Mouse (Mus musculus) kidney, adult 18-20 months (tissue): ENCODE measurements around the gene Tmem81.
"Not testable (repeated sequence)": the region's sequence is repeated elsewhere in the genome, so short reads cannot be mapped to it uniquely, and the experiment has no call there.

Experiments used
- DNase-seq: peaks from one replicate; pipeline ENCODE4 v3.0.0; 2021

Tmem81 gene

DNA sequence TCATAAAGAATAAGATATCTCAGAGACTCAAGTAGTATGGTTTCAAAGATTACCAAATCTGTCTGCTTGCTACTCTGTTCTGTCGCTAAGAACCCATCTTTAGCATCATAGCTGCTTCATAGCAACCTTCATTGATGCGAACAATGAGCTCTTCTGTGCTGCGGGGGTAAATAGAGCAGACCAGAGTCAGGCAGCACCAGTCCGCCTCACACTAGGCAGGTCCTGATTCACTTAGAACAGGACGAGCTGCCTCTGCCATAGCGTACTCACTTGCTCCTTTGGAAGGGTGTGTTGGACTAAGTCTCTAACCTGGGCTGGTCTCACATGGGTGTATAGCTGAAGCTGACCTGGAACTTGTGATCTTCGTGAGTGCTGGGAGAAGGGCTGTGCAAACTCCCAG, at the start of gene Tmem81:
Gene Tmem81 (plus strand): TSS at position 173 of the 400 bp plus-strand sequence.
- DNase-seq = no peak

DNA sequence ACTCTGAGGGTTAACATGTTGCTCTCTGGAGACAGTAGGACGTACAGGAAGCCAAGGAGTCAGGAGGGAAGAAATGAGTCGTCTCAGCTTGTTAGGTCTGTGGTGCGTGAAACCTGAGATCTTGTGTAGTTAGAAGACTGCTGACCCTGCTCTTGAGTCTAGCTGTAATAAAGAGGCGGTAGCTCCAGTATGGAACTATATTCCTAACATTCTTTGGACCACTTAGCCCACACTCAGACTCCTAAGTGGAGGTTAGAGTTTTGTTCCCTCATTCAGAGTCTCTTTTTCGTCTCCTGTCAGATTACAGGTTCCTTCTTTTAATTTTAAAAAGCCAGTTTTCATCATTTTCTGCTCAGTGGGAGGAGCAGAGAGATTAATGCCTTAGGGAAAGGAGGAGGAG, 41.4 kb upstream of the Tmem81 start:
- no peak for DNase-seq

DNA sequence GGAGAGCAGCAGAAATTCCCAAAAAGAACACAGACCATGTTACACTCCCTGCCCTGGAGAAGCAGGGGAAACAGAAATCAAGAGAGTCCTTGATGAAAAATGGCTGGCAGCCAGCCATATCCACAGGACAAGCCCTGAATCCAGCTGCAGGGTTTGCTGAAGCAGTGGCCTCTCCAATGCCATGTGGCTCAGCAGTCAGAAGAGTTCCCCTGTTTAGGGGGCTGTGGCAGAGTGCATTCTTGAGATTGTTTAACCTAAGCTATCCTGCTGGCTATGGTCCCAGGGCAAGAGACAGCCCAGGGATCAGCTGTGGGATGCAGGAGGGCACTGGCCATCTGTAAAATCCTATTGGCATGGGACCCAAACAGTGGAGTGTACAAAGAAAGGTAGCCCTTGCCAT, 37.1 kb upstream of the Tmem81 start:
- no peak for DNase-seq

GRCm38 (mm10) chr1:132469519-132469918, 36.5 kb upstream of the Tmem81 start:
- no peak for DNase-seq

- not testable (repeated sequence) for DNase-seq
These were observed 36.0 kb upstream of the Tmem81 start for GRCm38 (mm10) chr1:132470031-132470430.

- DNase-seq = no peak
These were observed 35.0 kb upstream of the Tmem81 start for GRCm38 (mm10) chr1:132471032-132471431.

GRCm38 (mm10) chr1:132471499-132471898, 34.5 kb upstream of the Tmem81 start:
- no peak for DNase-seq

DNA sequence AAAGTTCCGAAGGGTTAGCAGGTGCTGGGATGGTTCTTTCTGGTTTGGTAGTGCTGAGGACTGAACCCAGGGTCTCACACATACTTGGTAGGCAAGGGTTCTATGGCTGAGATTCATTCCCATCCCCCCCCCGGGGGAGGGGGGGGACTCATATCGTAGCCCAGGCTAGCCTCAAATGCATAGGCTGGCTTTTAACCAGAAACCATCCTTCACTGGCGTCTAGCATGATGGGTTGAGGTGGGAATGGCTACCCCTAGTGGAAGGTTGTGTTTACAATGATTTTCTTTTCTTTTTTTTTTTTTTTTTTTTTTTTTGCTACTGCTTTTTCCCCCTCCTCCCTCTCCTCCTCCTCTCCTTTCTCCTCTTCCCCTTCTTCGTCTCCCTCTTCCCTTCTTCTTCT, 33.5 kb upstream of the Tmem81 start:
- DNase-seq = no peak

DNA sequence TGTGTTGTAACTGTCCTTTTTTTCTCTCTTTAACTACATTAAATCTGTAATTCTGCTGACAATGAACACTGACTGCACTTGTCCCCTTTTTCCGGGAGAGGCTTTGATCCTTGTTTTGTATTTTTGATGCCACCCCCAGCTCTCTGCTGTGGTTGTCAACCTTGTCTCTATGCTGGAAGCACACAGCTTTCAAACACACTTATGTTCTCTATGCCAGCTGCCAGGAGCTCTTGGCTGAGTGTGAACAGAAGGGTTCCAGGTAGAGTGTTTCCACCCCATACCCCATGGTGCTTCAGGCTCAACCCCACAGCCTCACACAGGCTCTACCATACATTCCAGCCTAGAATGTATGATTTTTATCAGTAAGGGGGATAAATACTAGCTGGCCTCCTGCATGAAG, 31.5 kb upstream of the Tmem81 start:
- no peak for DNase-seq

- DNase-seq = no peak
These were observed 29.5 kb upstream of the Tmem81 start for GRCm38 (mm10) chr1:132476575-132476927.

DNA sequence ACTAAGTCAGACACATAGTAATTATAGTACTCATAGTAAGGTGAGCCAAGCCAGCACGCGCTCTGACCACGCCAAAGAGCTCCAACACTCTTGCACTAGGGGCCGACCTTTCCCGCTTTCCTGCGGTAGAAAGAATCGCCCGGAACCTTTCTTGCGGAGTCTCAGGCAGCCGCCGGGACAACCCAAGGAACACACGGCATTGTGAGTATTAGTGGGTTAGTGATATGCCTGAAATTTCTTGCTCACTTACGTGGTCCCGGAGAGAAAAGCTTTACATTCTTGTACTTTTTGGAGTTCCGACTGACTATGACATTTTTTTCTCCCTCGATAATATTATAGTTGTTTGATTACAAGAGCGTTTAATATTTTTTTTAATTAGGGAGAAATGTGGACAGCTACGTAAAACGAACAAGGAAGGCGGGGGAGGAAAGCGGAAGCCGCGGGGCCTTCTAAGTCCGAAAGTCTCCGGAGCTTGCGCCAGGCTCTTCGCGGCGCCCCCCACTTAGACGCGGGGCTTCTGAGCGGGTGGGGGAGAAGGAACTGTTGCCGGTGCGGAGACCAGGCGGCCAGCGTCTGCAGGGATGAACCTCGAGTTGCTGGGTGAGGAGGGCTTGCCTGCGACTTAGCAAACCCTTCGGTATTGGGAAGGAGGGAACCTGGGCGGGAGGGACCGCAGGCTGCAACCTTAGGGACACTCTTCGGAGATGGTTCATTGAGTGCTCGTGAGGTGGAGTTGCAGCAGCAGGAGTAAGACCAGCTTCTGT, 28.9 kb upstream of the Tmem81 start, which contains the start of gene Rbbp5:
Gene Rbbp5 (plus strand): TSS at position 438 of the 764 bp plus-strand sequence.
- peak; percentile 90 for DNase-seq

GRCm38 (mm10) chr1:132479438-132479837, 26.6 kb upstream of the Tmem81 start:
- no peak for DNase-seq

DNA sequence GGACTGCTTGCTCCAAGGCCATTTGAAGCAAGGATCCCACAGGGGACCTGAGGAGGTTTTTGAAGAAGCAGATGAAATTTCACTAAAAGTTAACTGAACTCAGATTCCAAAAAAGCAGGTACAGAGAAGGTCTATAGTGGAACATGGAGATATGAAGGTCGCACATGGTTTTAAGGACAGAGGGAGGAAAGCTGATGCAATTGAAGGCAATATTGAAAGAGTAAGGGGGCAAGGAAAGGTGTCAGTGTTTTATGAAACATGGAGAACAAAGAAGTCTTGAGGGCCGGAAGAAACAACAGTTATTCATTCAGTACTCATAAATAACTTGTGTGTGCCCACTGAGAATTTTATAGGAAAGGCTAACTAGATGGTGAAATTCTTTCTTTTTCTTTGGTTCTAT, 24.4 kb upstream of the Tmem81 start:
- DNase-seq = no peak

DNA sequence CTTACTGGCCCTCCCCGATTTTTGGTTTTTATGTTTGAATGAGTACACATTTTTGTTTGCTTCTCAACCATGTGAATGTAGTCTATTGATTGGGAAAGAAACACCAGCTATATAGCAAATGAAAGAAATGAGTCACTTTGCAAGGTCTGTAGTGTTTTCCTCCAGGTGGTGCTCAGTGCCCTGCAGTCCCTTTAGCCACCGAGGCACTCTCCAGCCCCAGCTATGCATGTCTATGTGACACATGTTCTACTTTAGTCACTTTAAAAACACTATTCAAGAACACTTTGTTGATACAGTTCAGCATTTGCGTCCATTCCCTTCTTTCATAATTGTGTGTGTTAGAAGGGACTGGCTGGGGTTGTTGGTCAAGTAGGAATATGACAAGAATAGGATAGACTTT, 22.8 kb upstream of the Tmem81 start:
- DNase-seq = no peak

DNA sequence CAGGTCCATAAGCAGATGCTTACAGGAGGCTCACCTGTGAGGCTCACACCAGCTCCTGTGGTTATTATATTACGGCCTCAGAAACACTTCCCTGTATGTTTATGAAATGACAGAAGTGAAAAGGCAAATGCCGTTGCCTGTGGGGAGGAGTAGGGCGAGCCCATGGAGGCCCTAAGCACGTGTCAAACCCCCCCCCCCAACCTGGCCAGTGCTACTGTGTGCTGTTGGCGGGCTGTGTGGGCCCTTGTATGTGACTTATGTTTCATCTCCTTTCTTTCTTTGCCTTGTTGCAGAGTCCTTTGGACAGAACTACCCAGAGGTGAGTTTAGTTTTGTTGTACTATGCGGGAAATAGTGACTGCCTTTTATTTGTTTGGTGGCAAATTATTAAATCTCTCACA, 22.3 kb upstream of the Tmem81 start:
- DNase-seq = no peak

GRCm38 (mm10) chr1:132500535-132500934, 5.5 kb upstream of the Tmem81 start:
- DNase-seq = no peak

DNA sequence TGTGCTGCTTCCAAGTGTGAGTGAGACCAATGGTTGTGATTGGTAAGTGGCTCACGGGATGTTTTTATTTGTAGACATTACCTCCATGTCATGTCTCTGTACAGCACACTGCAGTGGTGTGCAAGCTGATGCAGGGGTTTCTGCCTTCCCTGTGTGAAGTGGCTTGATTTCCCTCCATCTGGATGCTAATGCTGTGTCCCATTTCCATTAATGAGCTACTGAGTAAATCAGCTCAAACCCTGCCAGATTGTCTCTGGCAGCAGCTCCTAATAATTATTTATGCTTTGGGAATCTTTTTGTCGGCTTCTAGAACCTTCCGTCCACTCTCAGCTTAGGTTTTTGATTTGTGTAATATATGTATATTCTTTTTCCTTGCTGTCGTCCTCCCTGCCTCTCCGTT, 875 bp upstream of the Tmem81 start:
- DNase-seq = no peak

DNA sequence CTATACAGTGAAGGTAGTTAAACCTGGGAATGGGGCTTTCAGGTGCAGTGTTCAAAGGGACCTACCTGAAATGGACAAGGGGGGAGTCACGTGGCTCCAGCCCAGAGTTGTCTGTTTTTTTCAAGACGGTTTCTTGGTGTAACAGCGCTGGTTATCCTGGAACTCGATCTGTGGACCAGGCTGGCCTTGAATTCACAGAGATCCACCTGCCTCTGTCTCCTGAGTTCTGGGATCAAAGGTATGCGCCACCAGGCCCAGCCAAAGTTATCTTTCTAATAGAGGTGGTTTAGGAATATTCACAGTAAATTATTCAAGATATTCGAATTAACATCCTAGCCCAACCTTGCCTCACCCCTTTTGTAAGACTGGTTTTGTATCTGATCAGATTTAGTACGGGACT, 626 bp downstream of the Tmem81 start:
- no peak for DNase-seq

- no peak for DNase-seq
These were observed 3.7 kb downstream of the Tmem81 start for GRCm38 (mm10) chr1:132509771-132510170.

DNA sequence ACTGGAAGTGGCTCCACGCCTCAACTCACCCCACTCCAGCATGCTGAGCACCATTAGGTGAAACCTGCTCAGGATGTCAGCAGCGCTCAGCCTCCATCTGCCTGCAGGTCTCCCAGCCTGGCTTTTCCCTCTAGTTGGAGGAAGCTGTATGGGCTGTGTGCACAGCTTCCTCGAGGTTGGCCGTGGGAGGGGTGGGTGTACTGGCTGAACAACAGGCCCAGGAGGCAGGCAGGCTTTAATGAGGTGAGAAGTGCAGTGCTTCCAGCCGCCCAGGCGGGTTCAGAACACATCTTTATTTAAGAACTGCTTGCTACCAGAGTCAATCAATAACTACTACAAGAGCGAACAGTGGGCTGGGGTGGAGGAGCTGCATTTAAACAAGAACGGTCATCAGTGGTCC, 5.5 kb downstream of the Tmem81 start:
- DNase-seq = no peak

- DNase-seq = no peak
These were observed 6.1 kb downstream of the Tmem81 start for GRCm38 (mm10) chr1:132512106-132512505.

- DNase-seq = no peak
These were observed 9.3 kb downstream of the Tmem81 start for GRCm38 (mm10) chr1:132515339-132515738.

DNA sequence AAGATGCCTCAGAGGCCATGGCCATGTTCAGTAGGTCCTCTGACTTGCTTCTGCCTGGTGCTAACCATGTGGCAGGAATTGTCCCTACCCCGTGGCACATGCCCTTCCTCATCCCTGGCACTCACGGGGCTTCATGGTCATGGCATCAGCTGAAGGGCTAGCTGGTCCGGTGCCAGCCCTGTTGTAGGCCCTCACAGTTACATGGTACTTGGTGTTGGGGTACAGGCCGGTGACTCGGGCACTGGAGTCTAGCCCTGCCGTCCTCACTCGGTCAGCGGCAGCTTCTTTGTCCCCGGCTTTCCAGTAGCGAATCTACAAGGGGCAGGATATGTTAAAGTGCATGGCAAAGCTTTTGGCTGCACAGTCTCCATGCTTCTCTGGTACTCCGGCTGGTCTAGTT, 10.7 kb downstream of the Tmem81 start:
- no peak for DNase-seq

- no peak for DNase-seq
These were observed 12.6 kb downstream of the Tmem81 start for GRCm38 (mm10) chr1:132518621-132519020.

- peak; percentile 26 for DNase-seq
These were observed 13.7 kb downstream of the Tmem81 start for GRCm38 (mm10) chr1:132519734-132520133.
